Mouse (Mus musculus) CH12.LX (cell line): ENCODE measurements at regions not wholly inside any gene's neighbourhood (a gene's known extent, or its start where the extent isn't known, plus 50 kb on each side); places are given as distances from the start of the nearest gene placed in this dataset.

Source experiments
- DNase-seq: peaks from one replicate; pipeline ENCODE4 v3.0.0-alpha.2; 2013; ENCODE audit errors: extremely low read depth
- H3K27ac ChIP-seq: 2 replicates; pipeline ENCODE4 v1.5.1; 2012; ENCODE audit warnings: low read depth, mild to moderate bottlenecking, control low read depth, moderate library complexity; ENCODE audit not compliant: insufficient read depth
- H3K27me3 ChIP-seq: replicated peaks from 2 replicates; pipeline ENCODE3; 2012; ENCODE audit warnings: inconsistent platforms
- H3K36me3 ChIP-seq, 2 experiments: replicated peaks in 1 of 2; 2 replicates each; pipeline versions ENCODE3 to v1.6.1; 2012; ENCODE audit warnings: inconsistent platforms in 1 of 2, low read length in 1 of 2, mild to moderate bottlenecking in 1 of 2, mixed read lengths in 1 of 2, moderate library complexity in 1 of 2; ENCODE audit not compliant: control insufficient read depth in 1 of 2, insufficient read depth in 1 of 2
- H3K4me1 ChIP-seq, 2 experiments: 2 replicates each; pipeline ENCODE4 v1.6.1; 2012; ENCODE audit warnings: inconsistent platforms in 1 of 2, moderate library complexity in 1 of 2; ENCODE audit not compliant: insufficient read depth in 2 of 2, control insufficient read depth in 1 of 2
- H3K4me2 ChIP-seq: 2 replicates; pipeline ENCODE4 v1.6.1; 2012; ENCODE audit warnings: low read depth, mild to moderate bottlenecking, control low read depth; ENCODE audit not compliant: poor library complexity, insufficient read depth, severe bottlenecking
- H3K4me3 ChIP-seq, 3 experiments: fragments of 150-350 bp in 1 of 3; sonication (generic) in 1 of 3; replicated peaks in 1 of 3; 2 replicates each; pipeline versions ENCODE3 to v1.5.1; 2011 to 2012; ENCODE audit warnings: low read depth in 2 of 3, low read length in 2 of 3, mild to moderate bottlenecking in 2 of 3, moderate library complexity in 2 of 3, control low read depth in 1 of 3, improper control_type of control experiment in 1 of 3, inconsistent platforms in 1 of 3, mixed read lengths in 1 of 3; ENCODE audit not compliant: poor library complexity in 1 of 3
- H3K79me2 ChIP-seq: replicated peaks from 2 replicates; pipeline ENCODE4 v1.6.1; 2012; ENCODE audit warnings: mild to moderate bottlenecking, moderate library complexity; ENCODE audit not compliant: control insufficient read depth, poor library complexity, insufficient read depth, severe bottlenecking; ENCODE audit errors: extremely low read depth
- H3K9ac ChIP-seq: 2 replicates; pipeline ENCODE4 v1.6.1; 2012; ENCODE audit warnings: low read depth, mild to moderate bottlenecking, control low read depth, moderate library complexity; ENCODE audit not compliant: insufficient read depth
- H3K9me3 ChIP-seq: replicated peaks from 2 replicates; pipeline ENCODE3; 2012; ENCODE audit warnings: low read length, inconsistent platforms, mixed read lengths
- BHLHE40 ChIP-seq: IDR thresholded peaks from 2 replicates; pipeline ENCODE4 v1.6.1; 2011; ENCODE audit warnings: mild to moderate bottlenecking, low read depth, low read length, improper control_type of control experiment
- CTCF ChIP-seq, 2 experiments: IDR thresholded peaks in 1 of 2; conservative IDR thresholded peaks in 1 of 2; 2 replicates each; pipeline ENCODE4 v1.5.1; 2011 to 2012; ENCODE audit warnings: low read depth in 2 of 2, low read length in 2 of 2, improper control_type of control experiment in 1 of 2, inconsistent platforms in 1 of 2, mild to moderate bottlenecking in 1 of 2, moderate library complexity in 1 of 2
- ELF1 ChIP-seq: IDR thresholded peaks from 2 replicates; pipeline ENCODE4 v1.6.1; 2014; ENCODE audit warnings: low read depth, mild to moderate bottlenecking, inconsistent platforms, low read length, improper control_type of control experiment
- ETS1 ChIP-seq: conservative IDR thresholded peaks from 2 replicates; pipeline ENCODE4 v1.6.1; 2012; ENCODE audit warnings: low read depth, mild to moderate bottlenecking, inconsistent platforms, low read length, improper control_type of control experiment, moderate library complexity
- HCFC1 ChIP-seq: IDR thresholded peaks from 2 replicates; pipeline ENCODE4 v1.6.1; 2012; ENCODE audit warnings: low read depth, mild to moderate bottlenecking, inconsistent platforms, low read length, improper control_type of control experiment
- MAFK ChIP-seq: IDR thresholded peaks from 2 replicates; pipeline ENCODE4 v1.6.1; 2011; ENCODE audit warnings: low read length, improper control_type of control experiment; ENCODE audit not compliant: insufficient replicate concordance
- MAZ ChIP-seq: IDR thresholded peaks from 2 replicates; pipeline ENCODE4 v1.6.1; 2012; ENCODE audit warnings: low read depth, mild to moderate bottlenecking, inconsistent platforms, low read length, improper control_type of control experiment, moderate library complexity
- NRF1 ChIP-seq: IDR thresholded peaks from 2 replicates; pipeline ENCODE4 v1.6.1; 2014; ENCODE audit warnings: low read depth, mild to moderate bottlenecking, inconsistent platforms, low read length, improper control_type of control experiment, moderate library complexity
- PAX5 ChIP-seq: IDR thresholded peaks from 2 replicates; pipeline ENCODE4 v1.6.1; 2012; ENCODE audit warnings: low read length, inconsistent platforms, mixed read lengths
- POLR2AphosphoS2 ChIP-seq: IDR thresholded peaks from 2 replicates; pipeline ENCODE4 v1.6.1; 2011; ENCODE audit warnings: low read depth, low read length, improper control_type of control experiment
- RAD21 ChIP-seq: IDR thresholded peaks from 2 replicates; pipeline ENCODE4 v1.6.1; 2011; ENCODE audit warnings: low read depth, mild to moderate bottlenecking, low read length, improper control_type of control experiment, moderate library complexity
- SIN3A ChIP-seq: IDR thresholded peaks from 2 replicates; pipeline ENCODE4 v1.6.1; 2012; ENCODE audit warnings: low read length, improper control_type of control experiment, inconsistent platforms
- SMC3 ChIP-seq: IDR thresholded peaks from 2 replicates; pipeline ENCODE4 v1.6.1; 2011; ENCODE audit warnings: low read depth, low read length, improper control_type of control experiment
- TCF12 ChIP-seq: IDR thresholded peaks from 2 replicates; pipeline ENCODE4 v1.6.1; 2014; ENCODE audit warnings: low read depth, mild to moderate bottlenecking, inconsistent platforms, low read length, improper control_type of control experiment
- USF1 ChIP-seq: IDR thresholded peaks from 2 replicates; pipeline ENCODE4 v1.6.1; 2014; ENCODE audit warnings: low read depth, mild to moderate bottlenecking, inconsistent platforms, low read length, improper control_type of control experiment
- USF2 ChIP-seq: conservative IDR thresholded peaks from 2 replicates; pipeline ENCODE4 v1.6.1; 2011; ENCODE audit warnings: low read depth, low read length, improper control_type of control experiment
- ZC3H11A ChIP-seq: IDR thresholded peaks from 2 replicates; pipeline ENCODE4 v1.6.1; 2012; ENCODE audit warnings: low read depth, mild to moderate bottlenecking, inconsistent platforms, low read length, improper control_type of control experiment
- dilution Hi-C: fragments of 300-500 bp; cut with MboI; formaldehyde crosslinking; loops from 2 replicates; pipeline ENCODE4 v1.14.3; 2020; ENCODE audit warnings: low sequenced_read_pairs; ENCODE audit not compliant: extremely low pct_unique_long_range_greater_than_20kb, extremely low pct_ligation_motif_present
- in situ Hi-C: fragments of 300-500 bp; cut with MboI; formaldehyde crosslinking; loops from 3 replicates; pipeline ENCODE4 v1.14.3; 2019; ENCODE audit warnings: low sequenced_read_pairs, low pct_ligation_motif_present, low pct_unique_long_range_greater_than_20kb, mixed read lengths

GRCm38 (mm10) chr11:32931928-32932327 is 107.5 kb upstream of the Smim23 start:
- no peak overlapping the region for H3K4me3 ChIP-seq
- DNase-seq = no peak
- H3K9me3 ChIP-seq = peaks cover 15% of the 10 kb centered on the region
- H3K4me1 ChIP-seq = no peaks in the 10 kb centered on the region
- no peak overlapping the region for H3K4me2 ChIP-seq
- H3K36me3 ChIP-seq = no peaks in the 10 kb centered on the region
- TF ChIP-seq USF2 (no peak), MAZ (no peak), USF1 (no peak), SIN3A (no peak), HCFC1 (no peak), ZC3H11A (no peak), POLR2AphosphoS2 (no peak), NRF1 (no peak), BHLHE40 (no peak)
- in situ Hi-C loops (no loop called here), dilution Hi-C loops (no loop called here)
- H3K27ac ChIP-seq = no peak overlapping the region
- no peaks in the 10 kb centered on the region for H3K79me2 ChIP-seq
- H3K9ac ChIP-seq = no peak overlapping the region
- H3K27me3 ChIP-seq = peaks cover 18% of the 10 kb centered on the region

DNA sequence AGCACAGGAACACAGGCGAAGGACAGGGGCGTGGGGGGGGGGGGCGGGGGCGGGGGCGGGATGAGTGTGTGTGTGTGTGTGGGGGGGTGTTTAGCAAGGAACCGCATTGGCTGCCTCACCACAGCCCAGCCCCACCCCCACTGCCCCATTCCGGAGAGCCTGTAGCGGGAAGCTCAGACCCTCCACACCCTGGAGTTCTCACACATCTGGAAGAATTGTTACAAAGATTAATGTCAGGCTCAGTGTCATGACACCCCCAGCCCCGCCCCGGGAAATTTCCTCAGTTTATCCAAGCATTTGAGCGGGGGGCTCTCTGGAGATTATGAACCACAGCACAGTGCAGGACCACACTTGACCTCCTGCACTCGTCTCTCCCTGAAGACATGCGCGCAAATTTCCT is 106.6 kb upstream of the Smim23 start:
- no peak for TF ChIP-seq SMC3
- TF ChIP-seq ETS1 = no peak
- no peak for TF ChIP-seq USF1
- TF ChIP-seq POLR2AphosphoS2 = no peak
- TF ChIP-seq RAD21 = no peak
- no peak for TF ChIP-seq ELF1
- TF ChIP-seq TCF12 = no peak
- no peak for TF ChIP-seq PAX5
- TF ChIP-seq CTCF (conservative IDR thresholded peaks at IDR 0.05 in 1 of 2, IDR thresholded peaks at IDR 0.05 in 1 of 2; ENCODE audit: low read depth in 2 of 2, low read length in 2 of 2) = no peak
- TF ChIP-seq MAFK = no peak
- dilution Hi-C loops (no loop called here), in situ Hi-C loops (no loop called here)
- Histone ChIP-seq H3K9ac (no peak overlapping the region), H3K4me1 (no peaks in the 10 kb centered on the region), H3K27me3 (peaks cover 14% of the 10 kb centered on the region), H3K9me3 (peaks cover 15% of the 10 kb centered on the region), H3K79me2 (no peaks in the 10 kb centered on the region), H3K4me2 (no peak overlapping the region), H3K27ac (no peak overlapping the region), H3K4me3 (no peak overlapping the region), H3K36me3 (no peaks in the 10 kb centered on the region)
- DNase-seq = no peak
